Mouse (Mus musculus): ENCODE data around the gene Nol10.

DNA sequence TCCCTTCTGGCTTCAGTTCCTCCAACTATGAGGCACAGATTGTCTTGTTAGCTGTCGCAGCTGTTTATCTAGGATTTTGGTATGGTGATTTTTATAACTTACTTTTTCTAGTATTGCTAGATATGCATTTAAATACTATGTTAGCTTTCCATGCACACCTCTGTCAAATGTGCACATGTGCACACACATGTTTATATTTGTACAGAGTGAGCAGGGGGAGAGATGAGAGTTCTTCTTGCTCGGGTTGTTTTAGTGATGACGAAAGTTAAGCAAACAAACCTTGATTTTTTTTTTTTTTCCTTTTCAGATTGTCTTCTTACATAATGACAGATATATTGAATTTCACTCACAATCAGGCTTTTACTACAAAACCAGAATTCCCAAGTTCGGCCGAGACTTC lies 9.5 kb downstream of the Nol10 start:
- TF ChIP-seq MAFK (IDR thresholded peaks at IDR 0.05; ENCODE audit: insufficient read depth, low read depth, low read length): no peak
- no peak for TF ChIP-seq CHD2 (IDR thresholded peaks at IDR 0.05; ENCODE audit: low read depth, low read length)
- no peak for TF ChIP-seq HCFC1 (IDR thresholded peaks at IDR 0.05; ENCODE audit: borderline replicate concordance, insufficient read depth, low read length)
- no peak for TF ChIP-seq ZC3H11A (IDR thresholded peaks at IDR 0.05; ENCODE audit: borderline replicate concordance, low read depth, low read length)

Data from ES-E14 (cell line).